Mouse (Mus musculus) erythroid progenitor cell, adult 5-6 weeks (primary cell): ENCODE data around the gene Pacsin1. TPM values are rescaled to one million over a fixed set of nuclear protein-coding genes. Genes with fewer than 3 reads are reported as not detected.

Experiments
- total RNA-seq, 2 experiments: library from RNA; stranded (forward) in 1 of 2; stranded (reverse) in 1 of 2; fragments of 150-400 nt in 1 of 2; fragments of 186-747, 209-891 nt in 1 of 2; gene quantifications; 2 replicates each; pipeline versions ENCODE4 v1.2.3 to v1.2.4; 2015 to 2017; ENCODE audit warnings: low replicate concordance in 2 of 2

The Pacsin1 gene
- total RNA-seq, 2 experiments from 2014 or later, result not detected

Other genes starting within 250 kb of the Pacsin1 start
- not detected in 2 replicates for gene Grm4, start 134.1 kb upstream of the Pacsin1 start, total RNA-seq (2015; ENCODE audit: low replicate concordance)
- gene Grm4, start 134.1 kb upstream of the Pacsin1 start, total RNA-seq (2017; ENCODE audit: low replicate concordance), result not detected in 2 replicates
- gene Hmga1, start 99.0 kb upstream of the Pacsin1 start, total RNA-seq (2015; ENCODE audit: low replicate concordance), result 40.7 and 57.7 TPM in 2 replicates
- 21.2 and 30.6 TPM in 2 replicates for gene Hmga1, start 99.0 kb upstream of the Pacsin1 start, total RNA-seq (2017; ENCODE audit: low replicate concordance)
- 2.9 and 6.8 TPM in 2 replicates for gene AI413582, start 89.8 kb upstream of the Pacsin1 start, total RNA-seq (2015; ENCODE audit: low replicate concordance)
- gene AI413582, start 89.8 kb upstream of the Pacsin1 start, total RNA-seq (2017; ENCODE audit: low replicate concordance), result 3.1 and 14.1 TPM in 2 replicates
- gene Nudt3, start 32.0 kb upstream of the Pacsin1 start, total RNA-seq (2015; ENCODE audit: low replicate concordance), result 11.3 and 21.6 TPM in 2 replicates
- 20.7 and 43.1 TPM in 2 replicates for gene Nudt3, start 32.0 kb upstream of the Pacsin1 start, total RNA-seq (2017; ENCODE audit: low replicate concordance)
- gene RPS10-NUDT3, start 20.3 kb upstream of the Pacsin1 start, total RNA-seq (2015; ENCODE audit: low replicate concordance), result not detected in 2 replicates
- gene RPS10-NUDT3, start 20.3 kb upstream of the Pacsin1 start, total RNA-seq (2017; ENCODE audit: low replicate concordance), result 12.3 TPM in 1 of 2 replicates, not detected in the other
- gene Rps10, start 18.8 kb upstream of the Pacsin1 start, total RNA-seq (2015; ENCODE audit: low replicate concordance), result 648 and 718 TPM in 2 replicates
- gene Rps10, start 18.8 kb upstream of the Pacsin1 start, total RNA-seq (2017; ENCODE audit: low replicate concordance), result 440 and 463 TPM in 2 replicates
- not detected in 2 replicates for gene Spdef, start 73.4 kb downstream of the Pacsin1 start, total RNA-seq (2015; ENCODE audit: low replicate concordance)
- gene Spdef, start 73.4 kb downstream of the Pacsin1 start, total RNA-seq (2017; ENCODE audit: low replicate concordance), result not detected in 2 replicates
- 66.7 and 69.2 TPM in 2 replicates for gene D17Wsu92e, start 165.1 kb downstream of the Pacsin1 start, total RNA-seq (2015; ENCODE audit: low replicate concordance)
- gene D17Wsu92e, start 165.1 kb downstream of the Pacsin1 start, total RNA-seq (2017; ENCODE audit: low replicate concordance), result 124 and 152 TPM in 2 replicates
- 69.2 and 80.1 TPM in 2 replicates for gene Snrpc, start 182.6 kb downstream of the Pacsin1 start, total RNA-seq (2015; ENCODE audit: low replicate concordance)
- gene Snrpc, start 182.6 kb downstream of the Pacsin1 start, total RNA-seq (2017; ENCODE audit: low replicate concordance), result 29.2 and 44.5 TPM in 2 replicates
- 2.9 and 11.2 TPM in 2 replicates for gene Uhrf1bp1, start 200.9 kb downstream of the Pacsin1 start, total RNA-seq (2015; ENCODE audit: low replicate concordance)
- 4.2 and 6.0 TPM in 2 replicates for gene Uhrf1bp1, start 200.9 kb downstream of the Pacsin1 start, total RNA-seq (2017; ENCODE audit: low replicate concordance)